Mouse (Mus musculus) lung, adult 2 months (tissue): ENCODE data around the gene Rras2. TPM values are rescaled to one million over a fixed set of nuclear protein-coding genes. Genes with fewer than 3 reads are reported as not detected.

Experiments
- DNase-seq: peaks from one replicate; pipeline ENCODE4 v3.0.0; 2022
- H3K4me1 ChIP-seq: fragments of 200-500 bp; 2 replicates; pipeline ENCODE4 v1.6.1; 2011; ENCODE audit warnings: low read length; ENCODE audit not compliant: control insufficient read depth, insufficient read depth
- H3K4me3 ChIP-seq: fragments of 200-500 bp; replicated peaks from 2 replicates; pipeline ENCODE3; 2011; ENCODE audit warnings: low read depth, mild to moderate bottlenecking, control low read depth, low read length; ENCODE audit errors: extremely low read depth
- CTCF ChIP-seq: fragments of 200-500 bp; IDR thresholded peaks from 2 replicates; pipeline ENCODE4 v1.5.1; 2011; ENCODE audit warnings: mild to moderate bottlenecking, low read length, control low read depth; ENCODE audit not compliant: insufficient read depth
- POLR2A ChIP-seq: fragments of 200-500 bp; IDR thresholded peaks from 2 replicates; pipeline ENCODE4 v1.6.1; 2011; ENCODE audit warnings: low read depth, mild to moderate bottlenecking, control low read depth, low read length, borderline replicate concordance; ENCODE audit errors: extremely low read depth
- WGBS: fragments of 180-500 bp; shearing (Covaris S2); methylation state at CpG from one replicate; pipeline ENCODE4 v1.1.7; 2018; 5-methylcytosine and 5-hydroxymethylcytosine counted together
- polyA plus RNA-seq: library from polyadenylated mRNA; depleted of rRNA; stranded (reverse); fragments of >200 nt; gene quantifications from 2 replicates; pipeline ENCODE4 v1.2.3, GENCODE M21; 2012; rRNA removed

Gene Rras2
- 24.4 and 30.0 TPM in 2 replicates for polyA plus RNA-seq

- TF ChIP-seq POLR2A: peak; percentile 95
- no peak for TF ChIP-seq CTCF
- H3K4me1 ChIP-seq: no peaks in the 10 kb centered on the region
- peak within 1 kb of the TSS; percentile 60 for H3K4me3 ChIP-seq
- under 1% methylated on average over 55 of the region's 55 CpGs for WGBS
- DNase-seq: peak; percentile 90
Observed at GRCm38 (mm10) chr7:114117444-114117905, at the start of gene Rras2. Gene Rras2 (minus strand): TSS chr7:114117781.

- TF ChIP-seq POLR2A (no peak), CTCF (no peak)
- WGBS: 74% methylated on average over 5 of the region's 5 CpGs
- Histone ChIP-seq H3K4me1 (0 out of 2 replicates have a peak, but pooled peaks cover 2% of the 10 kb centered on the region), H3K4me3 (no peak overlapping the region)
- DNase-seq: no peak
Observed at GRCm38 (mm10) chr7:114162975-114163374, 45.4 kb upstream of the Rras2 start.

- H3K4me1 ChIP-seq: 0 out of 2 replicates have a peak, but pooled peaks cover 2% of the 10 kb centered on the region
- TF ChIP-seq POLR2A: no peak
- TF ChIP-seq CTCF: no peak
- 57% methylated on average over 8 of the region's 8 CpGs for WGBS
- H3K4me3 ChIP-seq: no peak overlapping the region
- no peak for DNase-seq
Observed at GRCm38 (mm10) chr7:114161101-114161500, 43.5 kb upstream of the Rras2 start.

GRCm38 (mm10) chr7:114157716-114158278 is 40.2 kb upstream of the Rras2 start:
- Histone ChIP-seq H3K4me1 (no peaks in the 10 kb centered on the region), H3K4me3 (no peak overlapping the region)
- no peak for DNase-seq
- 90% methylated on average over 12 of the region's 12 CpGs for WGBS
- TF ChIP-seq CTCF: no peak

- Histone ChIP-seq H3K4me3 (no peak overlapping the region), H3K4me1 (no peaks in the 10 kb centered on the region)
- 80% methylated on average over 4 of the region's 4 CpGs for WGBS
- TF ChIP-seq POLR2A (no peak), CTCF (no peak)
- no peak for DNase-seq
Observed at GRCm38 (mm10) chr7:114156364-114156763, 38.8 kb upstream of the Rras2 start.

GRCm38 (mm10) chr7:114155053-114155865 is 37.7 kb upstream of the Rras2 start:
- H3K4me1 ChIP-seq: no peaks in the 10 kb centered on the region
- DNase-seq: no peak
- 37% methylated on average over 5 of the region's 5 CpGs for WGBS
- no peak for TF ChIP-seq POLR2A
- TF ChIP-seq CTCF: no peak
- H3K4me3 ChIP-seq: no peak overlapping the region

GRCm38 (mm10) chr7:114151036-114151780 is 33.6 kb upstream of the Rras2 start:
- WGBS: 79% methylated on average over 5 of the region's 5 CpGs
- no peak for DNase-seq
- Histone ChIP-seq H3K4me1 (no peaks in the 10 kb centered on the region), H3K4me3 (no peak overlapping the region)
- TF ChIP-seq CTCF (no peak), POLR2A (no peak)

GRCm38 (mm10) chr7:114149564-114149963 is 32.0 kb upstream of the Rras2 start:
- TF ChIP-seq CTCF (no peak), POLR2A (no peak)
- WGBS: 80% methylated on average over 6 of the region's 6 CpGs
- no peak overlapping the region for H3K4me3 ChIP-seq
- DNase-seq: no peak
- no peaks in the 10 kb centered on the region for H3K4me1 ChIP-seq

GRCm38 (mm10) chr7:114149135-114149534 is 31.6 kb upstream of the Rras2 start:
- H3K4me3 ChIP-seq: no peak overlapping the region
- 64% methylated on average over 4 of the region's 4 CpGs for WGBS
- TF ChIP-seq CTCF (no peak), POLR2A (no peak)
- H3K4me1 ChIP-seq: no peaks in the 10 kb centered on the region
- DNase-seq: no peak
